Mouse (Mus musculus) brain, embryonic 14.5 days (tissue): ENCODE results near the gene Rbm33. TPM values are rescaled to one million over a fixed set of nuclear protein-coding genes. Genes with fewer than 3 reads are reported as not detected.
A peak's percentile ranks its signal among the peaks of the same experiment; 100 is the strongest.

ENCODE experiments used
- DNase-seq: peaks from one replicate; pipeline ENCODE4 v3.0.0-alpha.2; 2011; ENCODE audit warnings: low read depth
- CTCF ChIP-seq: fragments of 200-500 bp; IDR thresholded peaks from 2 replicates; pipeline ENCODE4 v1.5.1; 2012; ENCODE audit warnings: inconsistent platforms, mild to moderate bottlenecking, moderate library complexity, borderline replicate concordance; ENCODE audit not compliant: insufficient read depth, insufficient read length; ENCODE audit errors: extremely low read depth
- POLR2A ChIP-seq: fragments of 200-500 bp; IDR thresholded peaks from 2 replicates; pipeline ENCODE4 v1.6.1; 2012; ENCODE audit warnings: mild to moderate bottlenecking, inconsistent platforms, borderline replicate concordance; ENCODE audit not compliant: poor library complexity, insufficient read depth, insufficient read length, severe bottlenecking; ENCODE audit errors: extremely low read depth
- polyA plus RNA-seq: library from polyadenylated mRNA; depleted of rRNA; stranded (reverse); fragments of >200 nt; gene quantifications from 2 replicates; pipeline ENCODE4 v1.2.3, GENCODE M21; 2012

Rbm33 gene
- polyA plus RNA-seq, 1 experiment: 62.6 TPM

GRCm38 (mm10) chr5:28423781-28424180 is 106.9 kb downstream of the Rbm33 start:
- TF ChIP-seq POLR2A (no peak), CTCF (no peak)
- no peak for DNase-seq

GRCm38 (mm10) chr5:28425926-28426325 is 109.0 kb downstream of the Rbm33 start:
- TF ChIP-seq POLR2A: no peak
- no peak for TF ChIP-seq CTCF
- no peak for DNase-seq

GRCm38 (mm10) chr5:28450126-28450890 is 133.4 kb downstream of the Rbm33 start:
- no peak for TF ChIP-seq CTCF
- TF ChIP-seq POLR2A: no peak
- DNase-seq: no peak

GRCm38 (mm10) chr5:28451053-28451638 is 134.2 kb downstream of the Rbm33 start:
- no peak for TF ChIP-seq POLR2A
- TF ChIP-seq CTCF: peak; percentile 98
- peak; percentile 91 for DNase-seq

- no peak for DNase-seq
- TF ChIP-seq CTCF (no peak), POLR2A (no peak)
Observed at GRCm38 (mm10) chr5:28453086-28453485, 136.2 kb downstream of the Rbm33 start.

GRCm38 (mm10) chr5:28453523-28453922 is 136.6 kb downstream of the Rbm33 start:
- DNase-seq: no peak
- TF ChIP-seq CTCF (no peak), POLR2A (no peak)

- TF ChIP-seq CTCF: no peak
- TF ChIP-seq POLR2A: no peak
- no peak for DNase-seq
Observed at GRCm38 (mm10) chr5:28454546-28454945, 137.6 kb downstream of the Rbm33 start.

- TF ChIP-seq CTCF: no peak
- TF ChIP-seq POLR2A: no peak
- no peak for DNase-seq
Observed at GRCm38 (mm10) chr5:28455721-28456120, 138.8 kb downstream of the Rbm33 start.

- no peak for DNase-seq
- TF ChIP-seq POLR2A: no peak
- no peak for TF ChIP-seq CTCF
Observed at GRCm38 (mm10) chr5:28456366-28456765, 139.4 kb downstream of the Rbm33 start.

GRCm38 (mm10) chr5:28457921-28458641 is 141.2 kb downstream of the Rbm33 start:
- DNase-seq: peak; percentile 50
- TF ChIP-seq POLR2A (no peak), CTCF (no peak)

GRCm38 (mm10) chr5:28458821-28459240 is 141.9 kb downstream of the Rbm33 start:
- peak; percentile 34 for DNase-seq
- no peak for TF ChIP-seq POLR2A
- TF ChIP-seq CTCF: no peak
